Mouse (Mus musculus) MEL (cell line): ENCODE measurements around the gene Mospd2. TPM values are rescaled to one million over a fixed set of nuclear protein-coding genes. Genes with fewer than 3 reads are reported as not detected.
A peak's percentile ranks its signal among the peaks of the same experiment; 100 is the strongest.

Source experiments
- DNase-seq: peaks from one replicate; pipeline ENCODE4 v3.0.0; 2011; ENCODE audit warnings: low read depth, low spot score
- H3K27ac ChIP-seq: 2 replicates; pipeline ENCODE4 v1.5.1; 2012; ENCODE audit warnings: low read depth, mild to moderate bottlenecking, control low read depth, low read length, moderate library complexity; ENCODE audit not compliant: control insufficient read depth
- H3K27me3 ChIP-seq, 2 experiments: fragments of 150-350 bp in 1 of 2; sonication (generic) in 1 of 2; 2 replicates each; pipeline ENCODE4 v1.6.1; 2012; ENCODE audit warnings: low read length in 2 of 2, mild to moderate bottlenecking in 2 of 2, improper control_type of control experiment in 1 of 2, moderate library complexity in 1 of 2; ENCODE audit not compliant: insufficient read depth in 2 of 2, control insufficient read depth in 1 of 2
- H3K36me3 ChIP-seq, 2 experiments: 2 replicates each; pipeline ENCODE4 v1.6.1; 2012 to 2014; ENCODE audit warnings: low read length in 2 of 2, improper control_type of control experiment in 1 of 2, inconsistent platforms in 1 of 2, mild to moderate bottlenecking in 1 of 2; ENCODE audit not compliant: insufficient read depth in 2 of 2, control insufficient read depth in 1 of 2
- H3K4me1 ChIP-seq, 2 experiments: fragments of 150-350 bp in 1 of 2; sonication (generic) in 1 of 2; 2 replicates each; pipeline ENCODE4 v1.6.1; 2012; ENCODE audit warnings: low read length in 2 of 2, improper control_type of control experiment in 1 of 2, mild to moderate bottlenecking in 1 of 2; ENCODE audit not compliant: insufficient read depth in 2 of 2, control insufficient read depth in 1 of 2
- H3K4me3 ChIP-seq, 2 experiments: fragments of 150-350 bp in 1 of 2; sonication (generic) in 1 of 2; 2 replicates each; pipeline ENCODE4 v1.5.1; 2012; ENCODE audit warnings: low read depth in 2 of 2, low read length in 2 of 2, mild to moderate bottlenecking in 2 of 2, moderate library complexity in 2 of 2, control low read depth in 1 of 2, improper control_type of control experiment in 1 of 2; ENCODE audit not compliant: control insufficient read depth in 1 of 2, insufficient read depth in 1 of 2
- H3K79me2 ChIP-seq: 2 replicates; pipeline ENCODE4 v1.6.1; 2012; ENCODE audit warnings: mild to moderate bottlenecking, low read length, moderate library complexity; ENCODE audit not compliant: control insufficient read depth, poor library complexity, insufficient read depth
- H3K9ac ChIP-seq: 2 replicates; pipeline ENCODE4 v1.6.1; 2012; ENCODE audit warnings: low read depth, mild to moderate bottlenecking, control low read depth, low read length, moderate library complexity; ENCODE audit not compliant: control insufficient read depth, poor library complexity, severe bottlenecking
- H3K9me3 ChIP-seq: fragments of 150-350 bp; sonication (generic); replicated peaks from 2 replicates; pipeline ENCODE4 v1.6.1; 2012; ENCODE audit warnings: mild to moderate bottlenecking, low read length, improper control_type of control experiment, moderate library complexity; ENCODE audit not compliant: insufficient read depth
- CHD1 ChIP-seq: IDR thresholded peaks from 2 replicates; pipeline ENCODE4 v1.6.1; 2012; ENCODE audit warnings: low read depth, mild to moderate bottlenecking, inconsistent platforms, low read length, improper control_type of control experiment
- CHD2 ChIP-seq: IDR thresholded peaks from 2 replicates; pipeline ENCODE4 v1.6.1; 2011; ENCODE audit warnings: low read length, improper control_type of control experiment
- CTCF ChIP-seq, 3 experiments: IDR thresholded peaks in 2 of 3; conservative IDR thresholded peaks in 1 of 3; 2 replicates each; pipeline ENCODE4 v1.5.1; 2011 to 2012; ENCODE audit warnings: low read length in 3 of 3, low read depth in 2 of 3, mild to moderate bottlenecking in 2 of 3, improper control_type of control experiment in 1 of 3, inconsistent platforms in 1 of 3, mixed read lengths in 1 of 3, moderate library complexity in 1 of 3; ENCODE audit not compliant: control insufficient read depth in 1 of 3, insufficient read depth in 1 of 3, poor library complexity in 1 of 3, severe bottlenecking in 1 of 3
- EP300 ChIP-seq, 2 experiments: IDR thresholded peaks; 2 replicates each; pipeline ENCODE4 v1.6.1; 2011; ENCODE audit warnings: improper control_type of control experiment in 2 of 2, low read length in 2 of 2, low read depth in 1 of 2, mild to moderate bottlenecking in 1 of 2
- GABPA ChIP-seq: IDR thresholded peaks from 2 replicates; pipeline ENCODE4 v1.6.1; 2012; ENCODE audit warnings: low read depth, mild to moderate bottlenecking, inconsistent platforms, low read length, improper control_type of control experiment, moderate library complexity
- MAFK ChIP-seq: IDR thresholded peaks from 2 replicates; pipeline ENCODE4 v1.6.1; 2011; ENCODE audit warnings: low read depth, mild to moderate bottlenecking, low read length, improper control_type of control experiment, borderline replicate concordance
- MEF2A ChIP-seq: IDR thresholded peaks from 2 replicates; pipeline ENCODE4 v1.6.1; 2014; ENCODE audit warnings: low read depth, mild to moderate bottlenecking, inconsistent platforms, low read length, improper control_type of control experiment; ENCODE audit not compliant: poor library complexity, insufficient replicate concordance, severe bottlenecking; ENCODE audit errors: extremely low read depth
- RAD21 ChIP-seq: IDR thresholded peaks from 2 replicates; pipeline ENCODE4 v1.6.1; 2011; ENCODE audit warnings: mild to moderate bottlenecking, low read depth, low read length, improper control_type of control experiment
- RCOR1 ChIP-seq: IDR thresholded peaks from 2 replicates; pipeline ENCODE4 v1.6.1; 2012; ENCODE audit warnings: low read depth, mild to moderate bottlenecking, inconsistent platforms, low read length, improper control_type of control experiment
- SIN3A ChIP-seq: IDR thresholded peaks from 2 replicates; pipeline ENCODE4 v1.6.1; 2012; ENCODE audit warnings: low read length, improper control_type of control experiment, inconsistent platforms
- TAL1 ChIP-seq: IDR thresholded peaks from 2 replicates; pipeline ENCODE4 v1.6.1; 2012; ENCODE audit warnings: mild to moderate bottlenecking, inconsistent platforms, low read length, moderate library complexity, mixed read lengths
- TBP ChIP-seq: IDR thresholded peaks from 2 replicates; pipeline ENCODE4 v1.8.0; 2011; ENCODE audit warnings: low read depth, low read length, improper control_type of control experiment
- USF1 ChIP-seq: IDR thresholded peaks from 2 replicates; pipeline ENCODE4 v1.6.1; 2014; ENCODE audit warnings: low read depth, mild to moderate bottlenecking, inconsistent platforms, low read length, improper control_type of control experiment, moderate library complexity
- ZKSCAN1 ChIP-seq: IDR thresholded peaks from 2 replicates; pipeline ENCODE4 v1.6.1; 2012; ENCODE audit warnings: low read depth, mild to moderate bottlenecking, inconsistent platforms, low read length, improper control_type of control experiment, moderate library complexity
- polyA plus RNA-seq, 2 experiments: library from polyadenylated mRNA; stranded (reverse) in 1 of 2; unstranded in 1 of 2; fragments of >175 nt in 1 of 2; fragments of >200 nt in 1 of 2; gene quantifications; 2 replicates each; pipeline versions ENCODE4 v1.2.1 to v1.2.4; 2012; ENCODE audit warnings: low replicate concordance in 2 of 2, low read depth in 1 of 2; ENCODE audit not compliant: insufficient read length in 2 of 2, insufficient read depth in 1 of 2, missing spikeins in 1 of 2
- total RNA-seq: library from RNA; depleted of rRNA; stranded (reverse); fragments of 300-350 nt; gene quantifications from 2 replicates; pipeline ENCODE4 v1.2.3, GENCODE M21; 2012; rRNA removed

The Mospd2 gene
- total and polyA plus RNA-seq, 3 experiments: 8.2 to 8.9 TPM; not detected in 1

DNA sequence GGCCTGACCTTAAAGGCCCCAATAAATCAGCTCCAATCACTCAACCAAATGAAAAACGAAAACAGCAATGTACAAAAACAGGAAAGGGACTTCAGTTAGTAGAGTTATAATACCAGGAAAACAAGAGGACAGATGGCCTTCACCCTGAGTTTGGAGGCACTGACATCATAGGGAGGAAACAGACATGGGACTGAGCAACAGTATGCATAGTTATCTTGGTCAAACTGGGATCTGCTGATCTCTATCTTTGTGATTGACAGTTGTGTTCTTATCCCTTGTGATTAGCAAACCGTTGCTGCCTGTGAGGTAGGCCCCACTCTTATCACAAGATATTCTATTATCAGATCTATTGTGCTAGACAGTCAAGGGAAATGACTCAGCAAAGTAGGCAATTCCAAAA lies 80.4 kb downstream of the Mospd2 start (continued):
- TF ChIP-seq GABPA: 0 out of 2 replicates have a peak, but pooled peaks have one; percentile 33

DNA sequence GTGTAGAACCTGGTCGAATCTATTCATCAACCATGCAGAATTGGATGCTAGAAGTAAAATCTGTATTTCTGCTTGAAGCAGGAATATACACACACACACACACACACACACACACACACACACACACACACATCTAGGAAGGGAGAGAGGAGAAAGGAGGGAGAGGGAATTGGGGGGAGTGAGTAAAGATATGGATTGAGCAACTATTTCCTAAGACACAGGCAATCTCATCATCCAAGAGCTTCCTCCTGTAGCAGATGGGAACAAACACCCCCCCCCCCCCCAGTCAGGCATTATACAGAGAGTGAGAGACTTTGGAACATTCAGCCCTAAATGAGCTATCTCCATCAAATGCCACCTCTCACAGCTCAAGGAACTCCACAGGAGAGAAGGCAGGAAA lies 93.9 kb downstream of the Mospd2 start:
- no peaks in the 10 kb centered on the region for H3K27me3 ChIP-seq
- no peak overlapping the region for H3K4me3 ChIP-seq
- H3K9ac ChIP-seq: no peak overlapping the region
- H3K36me3 ChIP-seq: no peaks in the 10 kb centered on the region
- H3K79me2 ChIP-seq: no peaks in the 10 kb centered on the region
- H3K9me3 ChIP-seq: no peaks in the 10 kb centered on the region
- no peak for DNase-seq
- H3K27ac ChIP-seq: no peak overlapping the region
- H3K4me1 ChIP-seq: no peaks in the 10 kb centered on the region
- TF ChIP-seq RCOR1: no peak
- TF ChIP-seq USF1: no peak
- TF ChIP-seq RAD21: no peak
- TF ChIP-seq TBP: no peak
- no peak for TF ChIP-seq SIN3A
- TF ChIP-seq MAFK: no peak
- no peak for TF ChIP-seq CHD1
- no peak for TF ChIP-seq CHD2
- TF ChIP-seq TAL1: no peak
- TF ChIP-seq ZKSCAN1: no peak
- no peak for TF ChIP-seq MEF2A
- TF ChIP-seq CTCF (IDR thresholded peaks at IDR 0.05 in 2 of 3, conservative IDR thresholded peaks at IDR 0.05 in 1 of 3; ENCODE audit: control insufficient read depth in 1 of 3, insufficient read depth in 1 of 3, low read depth in 2 of 3, low read length in 3 of 3, poor library complexity in 1 of 3, severe bottlenecking in 1 of 3): no peak
- no peak for TF ChIP-seq EP300 (IDR thresholded peaks at IDR 0.05; ENCODE audit: low read depth in 1 of 2, low read length in 2 of 2)

Other genes with a start within 250 kb of the Mospd2 start
- gene Fancb, start 217 bp upstream of the Mospd2 start, total RNA-seq: 12.5 and 12.6 TPM in 2 replicates
- 1 to 10 TPM in 1 of 2 experiments, not detected in 1; 9.2 TPM for gene Fancb, start 217 bp upstream of the Mospd2 start, polyA plus RNA-seq
- not detected in 2 replicates for gene Gm17604, start 24.5 kb upstream of the Mospd2 start, total RNA-seq
- not detected for gene Gm17604, start 24.5 kb upstream of the Mospd2 start, polyA plus RNA-seq